Mouse (Mus musculus): ENCODE data around the gene Rtkn2. TPM values are rescaled to one million over a fixed set of nuclear protein-coding genes. Genes with fewer than 3 reads are reported as not detected.

Rtkn2 gene
- polyA plus RNA-seq, 1 experiment from 2014 or later: 2.0 TPM

GRCm38 (mm10) chr10:68072626-68073025 is 93.3 kb downstream of the Rtkn2 start:
- Histone ChIP-seq H3K4me3 (ENCODE audit: low read depth, low read length) (no peak overlapping the region), H3K27ac (ENCODE audit: low read depth, low read length) (no peak overlapping the region), H3K36me3 (ENCODE audit: control insufficient read depth, insufficient read depth, low read length) (no peaks in the 10 kb centered on the region), H3K4me2 (ENCODE audit: low read depth, low read length) (no peak overlapping the region), H3K9ac (replicated peaks; ENCODE audit: low read depth, low read length) (no peak overlapping the region), H3K9me3 (ENCODE audit: control insufficient read depth, low read length) (no peaks in the 10 kb centered on the region), H3K27me3 (ENCODE audit: control insufficient read depth, insufficient read depth, low read length) (no peaks in the 10 kb centered on the region), H3K4me1 (ENCODE audit: control insufficient read depth, insufficient read depth, low read length) (no peaks in the 10 kb centered on the region)
- WGBS: 85% methylated on average over 4 of the region's 4 CpGs
- no peak for ATAC-seq (ENCODE audit: low read depth)

GRCm38 (mm10) chr10:68074291-68074690 is 94.9 kb downstream of the Rtkn2 start:
- H3K9ac ChIP-seq (replicated peaks; ENCODE audit: low read depth, low read length): no peak overlapping the region
- WGBS: 94% methylated on average over 12 of the region's 12 CpGs
- H3K4me2 ChIP-seq (ENCODE audit: low read depth, low read length): no peak overlapping the region
- no peaks in the 10 kb centered on the region for H3K27me3 ChIP-seq (ENCODE audit: control insufficient read depth, insufficient read depth, low read length)
- no peak overlapping the region for H3K27ac ChIP-seq (ENCODE audit: low read depth, low read length)
- H3K4me3 ChIP-seq (ENCODE audit: low read depth, low read length): no peak overlapping the region
- no peaks in the 10 kb centered on the region for H3K36me3 ChIP-seq (ENCODE audit: control insufficient read depth, insufficient read depth, low read length)
- H3K9me3 ChIP-seq (ENCODE audit: control insufficient read depth, low read length): no peaks in the 10 kb centered on the region
- ATAC-seq (ENCODE audit: low read depth): no peak
- H3K4me1 ChIP-seq (ENCODE audit: control insufficient read depth, insufficient read depth, low read length): no peaks in the 10 kb centered on the region

- Histone ChIP-seq H3K27ac (ENCODE audit: low read depth, low read length) (no peak overlapping the region), H3K27me3 (ENCODE audit: control insufficient read depth, insufficient read depth, low read length) (no peaks in the 10 kb centered on the region), H3K9ac (replicated peaks; ENCODE audit: low read depth, low read length) (no peak overlapping the region), H3K9me3 (ENCODE audit: control insufficient read depth, low read length) (no peaks in the 10 kb centered on the region), H3K4me2 (ENCODE audit: low read depth, low read length) (no peak overlapping the region), H3K36me3 (ENCODE audit: control insufficient read depth, insufficient read depth, low read length) (no peaks in the 10 kb centered on the region), H3K4me3 (ENCODE audit: low read depth, low read length) (no peak overlapping the region), H3K4me1 (ENCODE audit: control insufficient read depth, insufficient read depth, low read length) (no peaks in the 10 kb centered on the region)
- 90% methylated on average over 5 of the region's 5 CpGs for WGBS
- no peak for ATAC-seq (ENCODE audit: low read depth)
These were observed 95.8 kb downstream of the Rtkn2 start for GRCm38 (mm10) chr10:68075181-68075580.

- Histone ChIP-seq H3K9me3 (ENCODE audit: control insufficient read depth, low read length) (no peaks in the 10 kb centered on the region), H3K27me3 (ENCODE audit: control insufficient read depth, insufficient read depth, low read length) (no peaks in the 10 kb centered on the region), H3K36me3 (ENCODE audit: control insufficient read depth, insufficient read depth, low read length) (no peaks in the 10 kb centered on the region), H3K27ac (ENCODE audit: low read depth, low read length) (no peak overlapping the region), H3K4me3 (ENCODE audit: low read depth, low read length) (no peak overlapping the region), H3K9ac (replicated peaks; ENCODE audit: low read depth, low read length) (no peak overlapping the region), H3K4me2 (ENCODE audit: low read depth, low read length) (no peak overlapping the region), H3K4me1 (ENCODE audit: control insufficient read depth, insufficient read depth, low read length) (no peaks in the 10 kb centered on the region)
- 97% methylated on average over 3 of the region's 3 CpGs for WGBS
- ATAC-seq (ENCODE audit: low read depth): no peak
These were observed 99.3 kb downstream of the Rtkn2 start for GRCm38 (mm10) chr10:68078708-68079107.

- Histone ChIP-seq H3K4me3 (ENCODE audit: low read depth, low read length) (no peak overlapping the region), H3K4me1 (ENCODE audit: control insufficient read depth, insufficient read depth, low read length) (no peaks in the 10 kb centered on the region), H3K4me2 (ENCODE audit: low read depth, low read length) (no peak overlapping the region), H3K36me3 (ENCODE audit: control insufficient read depth, insufficient read depth, low read length) (no peaks in the 10 kb centered on the region), H3K9me3 (ENCODE audit: control insufficient read depth, low read length) (no peaks in the 10 kb centered on the region), H3K27me3 (ENCODE audit: control insufficient read depth, insufficient read depth, low read length) (no peaks in the 10 kb centered on the region), H3K9ac (replicated peaks; ENCODE audit: low read depth, low read length) (no peak overlapping the region), H3K27ac (ENCODE audit: low read depth, low read length) (no peak overlapping the region)
- WGBS: 86% methylated on average over 10 of the region's 10 CpGs
- ATAC-seq (ENCODE audit: low read depth): no peak
These were observed 100.7 kb downstream of the Rtkn2 start for GRCm38 (mm10) chr10:68079910-68080670.

- H3K27ac ChIP-seq (ENCODE audit: low read depth, low read length): no peak overlapping the region
- H3K27me3 ChIP-seq (ENCODE audit: control insufficient read depth, insufficient read depth, low read length): no peaks in the 10 kb centered on the region
- H3K9me3 ChIP-seq (ENCODE audit: control insufficient read depth, low read length): no peaks in the 10 kb centered on the region
- no peak for ATAC-seq (ENCODE audit: low read depth)
- WGBS: 69% methylated on average over 6 of the region's 6 CpGs
- H3K4me3 ChIP-seq (ENCODE audit: low read depth, low read length): no peak overlapping the region
- H3K4me2 ChIP-seq (ENCODE audit: low read depth, low read length): no peak overlapping the region
- no peaks in the 10 kb centered on the region for H3K4me1 ChIP-seq (ENCODE audit: control insufficient read depth, insufficient read depth, low read length)
- no peak overlapping the region for H3K9ac ChIP-seq (replicated peaks; ENCODE audit: low read depth, low read length)
- no peaks in the 10 kb centered on the region for H3K36me3 ChIP-seq (ENCODE audit: control insufficient read depth, insufficient read depth, low read length)
These were observed 102.3 kb downstream of the Rtkn2 start for GRCm38 (mm10) chr10:68081712-68082111.

GRCm38 (mm10) chr10:68085574-68085973 is 106.2 kb downstream of the Rtkn2 start:
- Histone ChIP-seq H3K27me3 (ENCODE audit: control insufficient read depth, insufficient read depth, low read length) (no peaks in the 10 kb centered on the region), H3K36me3 (ENCODE audit: control insufficient read depth, insufficient read depth, low read length) (no peaks in the 10 kb centered on the region), H3K9me3 (ENCODE audit: control insufficient read depth, low read length) (no peaks in the 10 kb centered on the region), H3K9ac (replicated peaks; ENCODE audit: low read depth, low read length) (no peak overlapping the region), H3K4me3 (ENCODE audit: low read depth, low read length) (no peak overlapping the region), H3K27ac (ENCODE audit: low read depth, low read length) (no peak overlapping the region), H3K4me2 (ENCODE audit: low read depth, low read length) (no peak overlapping the region), H3K4me1 (ENCODE audit: control insufficient read depth, insufficient read depth, low read length) (no peaks in the 10 kb centered on the region)
- 88% methylated on average over 4 of the region's 4 CpGs for WGBS
- no peak for ATAC-seq (ENCODE audit: low read depth)

GRCm38 (mm10) chr10:68086973-68087372 is 107.6 kb downstream of the Rtkn2 start:
- H3K9me3 ChIP-seq (ENCODE audit: control insufficient read depth, low read length): no peaks in the 10 kb centered on the region

GRCm38 (mm10) chr10:68087722-68088121 is 108.4 kb downstream of the Rtkn2 start:
- Histone ChIP-seq H3K4me1 (ENCODE audit: control insufficient read depth, insufficient read depth, low read length) (no peaks in the 10 kb centered on the region), H3K27me3 (ENCODE audit: control insufficient read depth, insufficient read depth, low read length) (no peaks in the 10 kb centered on the region), H3K4me3 (ENCODE audit: low read depth, low read length) (no peak overlapping the region), H3K4me2 (ENCODE audit: low read depth, low read length) (no peak overlapping the region), H3K36me3 (ENCODE audit: control insufficient read depth, insufficient read depth, low read length) (no peaks in the 10 kb centered on the region), H3K9me3 (ENCODE audit: control insufficient read depth, low read length) (no peaks in the 10 kb centered on the region), H3K9ac (replicated peaks; ENCODE audit: low read depth, low read length) (no peak overlapping the region), H3K27ac (ENCODE audit: low read depth, low read length) (no peak overlapping the region)
- WGBS: 84% methylated on average over 3 of the region's 3 CpGs
- no peak for ATAC-seq (ENCODE audit: low read depth)

More at GRCm38 (mm10) chr10:68086973-68087372, 107.6 kb downstream of the Rtkn2 start:
- Histone ChIP-seq H3K4me3 (ENCODE audit: low read depth, low read length) (no peak overlapping the region), H3K36me3 (ENCODE audit: control insufficient read depth, insufficient read depth, low read length) (no peaks in the 10 kb centered on the region), H3K4me2 (ENCODE audit: low read depth, low read length) (no peak overlapping the region), H3K9ac (replicated peaks; ENCODE audit: low read depth, low read length) (no peak overlapping the region), H3K27ac (ENCODE audit: low read depth, low read length) (no peak overlapping the region), H3K4me1 (ENCODE audit: control insufficient read depth, insufficient read depth, low read length) (no peaks in the 10 kb centered on the region), H3K27me3 (ENCODE audit: control insufficient read depth, insufficient read depth, low read length) (no peaks in the 10 kb centered on the region)
- ATAC-seq (ENCODE audit: low read depth): no peak
- WGBS: 83% methylated on average over 4 of the region's 4 CpGs

Data from neural tube, embryonic 14.5 days (tissue).